Mouse (Mus musculus) erythroblast, embryonic 14.5 days (primary cell): Measurements from ENCODE around the gene Hap1.

ENCODE experiments used
- GATA1 ChIP-seq: IDR thresholded peaks from 2 replicates; pipeline ENCODE4 v1.6.1; 2012; ENCODE audit warnings: low read length, inconsistent platforms, mixed read lengths
- TAL1 ChIP-seq: IDR thresholded peaks from 3 replicates; pipeline ENCODE4 v1.6.1; 2012; ENCODE audit warnings: low read length, inconsistent platforms, mixed read lengths

- TF ChIP-seq GATA1 (no peak), TAL1 (no peak)
Measured at GRCm38 (mm10) chr11:100396886-100397599, 41.1 kb upstream of the Hap1 start.
